Mouse (Mus musculus) adrenal gland, postnatal 0 days (tissue): Measurements from ENCODE around the gene Npsr1. TPM values are rescaled to one million over a fixed set of nuclear protein-coding genes. Genes with fewer than 3 reads are reported as not detected.

Source experiments
- polyA plus RNA-seq: library from polyadenylated mRNA; unstranded; fragments of >200 nt; fragmentation: Nextera tagmentation; extraction: Ambion mirVana; gene quantifications from 2 replicates; pipeline ENCODE4 v1.2.1, GENCODE M21; 2015

Npsr1 gene
- not detected in 2 replicates for polyA plus RNA-seq

GRCm38 (mm10) chr9:24097696-24098095 lies at the start of gene Npsr1:
Gene Npsr1 (plus strand): TSS chr9:24097996.

